Comparison of ENCODE assay signal across 13 mouse cellular contexts in genomic region chr12:99522882-99523281, GRCm38 (mm10).
"Had no signal": no experiment of that assay in that cellular context is flagged by ENCODE, and none has a peak within 500 bp of the region (broad histone marks: within the 10 kb centered on the region; RNA-seq: fewer than 3 reads in every experiment).

No protein-coding gene starts in this region.

- H3K27ac ChIP-seq: limb, embryonic 13.5 days; liver, embryonic 14.5 days; midbrain, embryonic 13.5 days; neural tube, embryonic 12.5 days; stomach, postnatal 0 days had no signal

- DNase-seq: kidney, adult 8-10 months; kidney, postnatal 4 days; left cerebral cortex, postnatal 4 days; lung, adult 18-20 months; lung, postnatal 4 days; retina, postnatal 1 day; right cerebral cortex, postnatal 14 days; thymus, postnatal 4 days had no signal

- H3K4me2 ChIP-seq: limb, embryonic 13.5 days; midbrain, embryonic 13.5 days; neural tube, embryonic 12.5 days had no signal

- H3K9ac ChIP-seq: limb, embryonic 13.5 days; liver, embryonic 14.5 days; midbrain, embryonic 13.5 days; neural tube, embryonic 12.5 days had no signal

- H3K36me3 ChIP-seq: midbrain, embryonic 13.5 days; neural tube, embryonic 12.5 days had no signal

- H3K4me3 ChIP-seq: limb, embryonic 13.5 days; midbrain, embryonic 13.5 days; neural tube, embryonic 12.5 days had no signal

- H3K9me3 ChIP-seq: limb, embryonic 13.5 days; midbrain, embryonic 13.5 days; neural tube, embryonic 12.5 days had no signal

- H3K27me3 ChIP-seq: limb, embryonic 13.5 days; midbrain, embryonic 13.5 days; neural tube, embryonic 12.5 days had no signal

- ATAC-seq: midbrain, embryonic 13.5 days had no signal
